Mouse (Mus musculus): Measurements from ENCODE around the gene Rpa1.
A peak's percentile ranks its signal among the peaks of the same experiment; 100 is the strongest.
"Not testable (repeated sequence)": the region's sequence is repeated elsewhere in the genome, so short reads cannot be mapped to it uniquely, and the experiment has no call there.

Rpa1 gene

DNA sequence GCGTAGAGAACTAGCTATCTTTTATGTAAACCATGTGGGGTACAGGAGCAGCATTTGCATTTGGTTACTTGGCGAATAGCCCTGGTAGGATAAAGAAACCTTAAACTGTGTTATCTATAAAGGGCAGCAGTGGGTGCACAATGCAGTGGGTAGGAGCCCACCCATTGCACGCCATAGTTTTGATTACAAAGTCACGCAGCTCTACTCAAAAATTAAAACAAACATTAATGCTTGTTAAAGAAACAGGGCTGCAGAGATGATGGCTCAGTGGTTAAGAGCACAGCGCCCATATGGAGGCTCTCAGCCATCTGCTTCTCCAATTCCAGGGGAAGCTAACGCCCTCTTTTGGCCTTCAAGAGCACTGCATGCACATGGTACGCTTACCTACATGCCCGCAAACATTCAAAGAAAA lies 24.8 kb downstream of the Rpa1 start:
- DNase-seq (ENCODE audit: low spot score in 2 of 2) = peak in 1 of 2 experiments; percentile 38

GRCm38 (mm10) chr11:75319246-75319645 lies 28.9 kb downstream of the Rpa1 start:
- no peak for DNase-seq (ENCODE audit: low spot score in 2 of 2)

DNA sequence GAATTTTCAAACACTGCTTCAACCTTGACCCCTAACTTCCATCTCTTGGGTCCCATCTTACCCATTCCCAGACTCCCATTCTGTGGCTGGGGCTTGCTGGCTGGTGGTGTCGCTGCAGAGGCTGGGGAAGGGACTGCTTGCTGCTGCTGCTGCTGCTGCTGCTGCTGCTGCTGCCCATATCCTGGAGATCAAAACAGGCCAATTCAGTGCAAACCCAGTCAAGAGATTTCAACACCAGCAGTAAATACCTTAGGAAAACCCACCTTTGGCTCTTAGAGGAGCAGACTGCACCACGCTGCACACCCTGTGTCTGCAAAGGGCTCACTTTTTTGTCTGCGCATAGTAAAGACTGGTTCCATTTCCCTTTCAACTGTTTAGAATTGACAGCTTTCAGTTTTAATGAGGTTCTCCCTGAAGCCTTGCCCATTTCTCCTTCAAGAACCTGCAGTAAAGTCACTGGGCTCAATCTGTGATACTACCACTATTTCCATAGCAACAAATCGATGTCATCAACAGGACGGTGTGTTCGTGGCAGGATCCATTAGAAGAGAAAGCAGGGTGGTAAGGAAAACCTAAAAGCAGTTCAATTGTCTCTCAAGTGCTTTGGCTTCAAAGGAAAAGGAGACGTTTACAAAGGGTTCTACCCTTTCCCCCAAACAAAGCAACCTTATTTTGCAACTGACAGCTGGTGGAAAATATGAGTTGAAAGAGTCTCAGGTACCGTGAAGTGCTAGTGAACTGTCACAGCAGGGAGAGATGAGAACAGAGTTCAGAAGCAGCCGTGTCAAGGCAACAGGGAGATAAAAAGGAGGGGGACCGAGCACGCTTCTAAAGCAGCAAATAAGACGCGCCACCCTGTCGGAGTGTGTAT lies 29.5 kb downstream of the Rpa1 start:
- DNase-seq (ENCODE audit: low spot score in 2 of 2) = no peak

- no peak for DNase-seq (ENCODE audit: low spot score in 2 of 2)
Measured at GRCm38 (mm10) chr11:75313834-75314233, 34.3 kb downstream of the Rpa1 start.

DNA sequence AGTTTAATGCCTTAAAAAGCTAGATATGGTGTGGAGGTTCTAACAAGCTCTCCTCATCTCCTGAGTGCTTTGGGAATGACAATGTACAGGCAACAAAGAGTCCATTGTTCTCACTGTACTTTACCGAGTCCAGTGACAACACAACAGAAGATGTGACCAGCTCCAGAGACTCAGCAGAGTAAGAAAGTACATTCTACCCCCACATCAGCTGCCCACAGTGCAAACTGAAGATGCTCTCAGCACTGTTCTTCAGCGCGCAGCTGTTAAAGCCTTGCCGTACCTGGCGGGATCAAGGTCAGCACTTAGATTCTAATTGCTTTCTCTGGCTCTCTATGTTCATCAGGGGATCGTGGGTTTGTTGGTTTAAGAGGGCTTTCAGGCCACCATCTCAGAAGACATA lies 36.4 kb downstream of the Rpa1 start:
- DNase-seq (ENCODE audit: low spot score in 2 of 2) = no peak

- DNase-seq (ENCODE audit: low spot score in 2 of 2) = no peak
Measured at GRCm38 (mm10) chr11:75310813-75311212, 37.3 kb downstream of the Rpa1 start.

GRCm38 (mm10) chr11:75308650-75309049 lies 39.5 kb downstream of the Rpa1 start:
- DNase-seq (ENCODE audit: low spot score in 2 of 2) = no peak

DNA sequence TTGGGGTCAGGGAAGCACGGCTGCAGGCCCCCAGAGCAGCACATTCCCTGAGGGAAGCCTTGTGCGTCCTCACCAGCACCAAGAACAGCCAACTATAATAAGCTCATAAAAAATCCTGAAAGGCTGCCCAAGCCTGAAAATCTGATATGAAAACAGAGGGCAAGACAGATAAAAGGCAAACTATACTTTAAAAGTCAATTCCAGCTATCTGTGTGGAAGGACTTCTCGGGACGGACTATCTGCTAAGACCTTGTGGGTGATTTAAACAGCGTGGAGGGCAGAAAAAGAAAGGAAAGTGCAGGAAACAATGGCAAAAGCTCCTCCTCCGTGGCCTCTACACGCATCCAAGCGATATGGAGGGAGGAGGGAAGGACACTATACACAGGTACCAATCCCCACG lies 43.3 kb downstream of the Rpa1 start:
- DNase-seq (ENCODE audit: low spot score in 2 of 2) = no peak

DNA sequence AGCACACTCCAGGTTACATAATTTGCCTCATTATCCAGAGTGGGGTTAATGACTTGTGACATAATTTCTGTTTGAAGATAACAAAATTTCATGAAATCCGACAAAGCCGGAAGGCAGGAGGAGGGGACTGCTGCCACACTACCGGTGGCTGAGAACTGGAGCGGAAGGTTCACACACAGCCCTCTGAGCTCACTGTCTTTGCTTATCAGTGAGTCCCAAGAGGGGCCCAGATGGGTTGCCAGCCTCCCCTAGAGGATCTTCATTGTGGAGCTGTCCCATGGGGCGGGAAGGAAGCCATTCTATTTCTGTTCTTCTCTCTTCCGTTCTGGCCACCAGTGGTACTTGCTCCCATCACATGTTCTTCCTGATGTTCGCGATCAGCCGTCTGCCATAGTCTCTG lies 47.2 kb downstream of the Rpa1 start:
- no peak for DNase-seq (ENCODE audit: low spot score in 2 of 2)

GRCm38 (mm10) chr11:75299786-75300185 lies 48.3 kb downstream of the Rpa1 start:
- DNase-seq (ENCODE audit: low spot score in 2 of 2) = no peak

GRCm38 (mm10) chr11:75298491-75298890 lies 49.6 kb downstream of the Rpa1 start:
- DNase-seq (ENCODE audit: low spot score in 2 of 2) = no peak

DNA sequence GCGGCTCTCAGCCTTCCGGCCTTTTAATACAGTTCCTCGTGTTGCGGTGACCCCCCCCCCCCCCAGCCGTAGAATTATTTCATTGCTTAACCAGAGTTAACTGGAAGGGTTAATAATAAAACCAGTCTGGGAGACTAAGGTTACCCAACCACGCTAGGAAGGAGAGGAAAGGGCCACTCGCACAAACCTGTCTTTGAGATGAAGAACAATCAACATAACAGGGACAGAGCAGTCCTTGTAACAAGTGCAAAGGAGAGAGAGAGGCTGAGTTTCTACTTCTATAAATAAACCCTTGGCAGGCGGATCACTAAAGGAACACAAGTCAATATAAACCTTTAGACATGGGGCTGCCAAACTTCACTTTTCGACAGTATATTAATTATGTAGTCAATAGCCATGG lies 50.5 kb downstream of the Rpa1 start:
- DNase-seq (ENCODE audit: low spot score in 2 of 2) = no peak

DNA sequence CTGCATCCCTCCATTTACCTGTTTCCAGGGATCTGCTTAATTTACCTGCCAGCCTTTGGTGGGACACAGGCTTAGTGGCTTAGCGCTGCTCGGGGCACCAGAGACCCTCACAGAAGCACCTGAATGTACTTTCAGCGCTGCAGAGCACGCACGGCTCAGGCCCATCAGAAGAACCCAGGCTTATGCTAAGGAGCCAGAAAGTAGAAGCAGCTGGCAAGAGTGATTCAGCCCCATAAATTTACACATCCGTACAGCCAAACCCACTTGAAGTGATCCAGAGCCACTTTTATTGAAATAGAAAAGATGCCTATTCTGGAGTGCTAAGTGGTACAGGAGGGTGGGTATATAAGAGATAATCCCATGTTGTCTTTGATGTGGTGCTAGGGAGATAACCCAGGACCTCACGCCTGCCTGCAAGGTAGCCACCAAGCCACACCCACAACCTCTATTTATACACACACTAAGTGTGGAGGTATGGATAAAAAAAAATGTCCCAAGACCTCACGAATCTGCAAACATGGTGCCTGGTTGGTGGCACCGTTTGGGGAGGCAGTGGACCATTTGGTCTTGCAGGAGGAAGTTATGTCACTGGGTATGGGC lies 51.6 kb downstream of the Rpa1 start:
- DNase-seq (ENCODE audit: low spot score in 2 of 2) = no peak

DNA sequence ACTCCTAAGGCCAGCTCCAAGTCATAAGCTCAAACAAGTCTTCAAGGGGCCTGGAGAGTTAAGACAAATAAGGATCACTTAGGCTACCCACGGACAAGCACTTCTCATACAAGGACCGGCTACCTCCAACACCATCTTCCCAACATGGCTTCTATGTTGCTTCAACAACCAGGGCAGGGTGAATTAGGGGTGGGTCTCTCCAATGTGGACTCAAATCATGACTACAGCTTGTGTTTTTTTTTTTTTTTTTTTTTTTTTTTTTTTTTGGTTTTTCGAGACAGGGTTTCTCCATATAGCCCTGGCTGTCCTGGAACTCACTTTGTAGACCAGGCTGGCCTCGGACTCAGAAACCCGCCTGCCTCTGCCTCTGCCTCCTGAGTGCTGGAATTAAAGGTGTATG lies 52.6 kb downstream of the Rpa1 start:
- not testable (repeated sequence) for DNase-seq (ENCODE audit: low spot score in 2 of 2)

DNA sequence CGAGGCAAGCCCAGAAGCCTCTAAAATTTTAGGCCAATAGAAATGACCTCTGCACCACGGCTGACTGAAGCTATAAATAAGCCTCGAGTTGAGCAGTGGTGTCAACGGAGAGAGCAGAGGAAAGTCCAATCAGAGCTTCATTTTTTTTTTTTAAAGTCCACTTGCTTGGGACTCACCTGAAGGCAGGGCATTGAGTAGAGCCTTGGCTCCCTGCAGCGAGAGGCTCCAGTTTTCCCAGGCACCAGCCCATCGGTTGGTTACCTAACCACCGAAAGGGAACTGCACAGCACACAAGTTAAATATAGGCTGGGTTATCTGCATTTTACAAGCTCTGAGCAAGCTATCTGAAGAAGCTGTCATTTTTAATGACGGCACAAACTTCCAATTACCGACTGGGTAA lies 53.3 kb downstream of the Rpa1 start:
- no peak for DNase-seq (ENCODE audit: low spot score in 2 of 2)

- DNase-seq (ENCODE audit: low spot score in 2 of 2) = no peak
Measured at GRCm38 (mm10) chr11:75293852-75294361, 54.2 kb downstream of the Rpa1 start.

DNA sequence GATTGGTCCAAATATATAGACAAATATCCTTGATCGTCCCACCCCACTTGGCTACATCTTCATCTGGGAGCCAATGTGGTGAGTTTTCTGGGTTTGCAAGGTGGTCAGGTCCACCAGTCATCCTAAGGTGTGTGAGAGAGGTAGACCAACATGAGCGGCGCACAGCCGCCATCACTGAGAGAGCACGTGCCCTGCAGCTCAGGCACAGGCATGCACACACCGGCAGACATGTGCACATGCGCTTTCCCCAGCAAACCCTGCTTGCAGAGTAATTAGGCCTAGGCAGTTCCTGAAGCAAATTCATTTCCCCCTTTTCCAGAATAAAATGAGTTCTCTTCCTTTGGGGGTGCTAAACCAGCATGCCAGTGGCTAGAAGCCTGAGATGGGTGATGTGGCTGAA lies 55.8 kb downstream of the Rpa1 start:
- no peak for DNase-seq (ENCODE audit: low spot score in 2 of 2)

DNA sequence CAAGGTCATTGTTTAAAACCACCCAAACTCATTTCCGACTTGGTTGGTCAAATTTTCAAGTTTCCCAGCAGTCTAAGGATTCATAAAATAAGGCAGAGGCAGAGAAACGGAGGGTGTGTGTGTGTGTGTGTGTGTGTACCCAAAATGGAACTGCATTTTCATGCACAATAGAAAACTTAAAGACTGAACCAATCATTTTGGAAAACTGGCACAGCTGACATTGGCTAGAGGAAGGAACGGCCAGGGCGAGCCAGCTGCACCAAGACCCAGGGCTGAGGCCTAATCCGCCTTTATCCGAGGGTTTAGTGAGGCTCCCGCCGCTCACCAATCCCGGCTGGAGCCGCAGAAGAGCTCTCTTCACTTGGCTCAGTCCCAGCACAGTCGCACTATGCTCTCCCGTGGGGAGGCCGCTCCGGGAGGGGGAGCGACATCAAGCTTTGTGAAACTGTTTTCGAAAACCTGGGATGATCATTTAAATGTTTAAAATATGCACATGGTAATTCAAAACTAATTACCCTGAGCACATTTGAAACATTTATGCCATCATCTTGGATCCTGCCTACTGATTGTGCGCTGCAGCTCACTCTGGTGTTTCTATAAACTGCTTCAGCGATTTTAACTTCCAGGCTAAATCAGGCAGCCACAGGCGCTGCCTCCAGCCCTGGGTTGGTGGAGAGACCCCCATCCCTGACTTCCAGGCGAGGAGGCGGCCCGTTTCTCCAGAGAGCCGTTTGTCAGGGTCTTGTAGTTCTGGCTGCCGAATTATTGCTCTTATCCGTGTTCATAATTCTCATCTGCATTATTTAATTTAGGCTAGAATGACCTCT lies 56.5 kb downstream of the Rpa1 start:
- DNase-seq (ENCODE audit: low spot score in 2 of 2) = no peak

GRCm38 (mm10) chr11:75290566-75291271 lies 57.4 kb downstream of the Rpa1 start:
- DNase-seq (ENCODE audit: low spot score in 2 of 2) = peak; percentile 82 to 86

DNA sequence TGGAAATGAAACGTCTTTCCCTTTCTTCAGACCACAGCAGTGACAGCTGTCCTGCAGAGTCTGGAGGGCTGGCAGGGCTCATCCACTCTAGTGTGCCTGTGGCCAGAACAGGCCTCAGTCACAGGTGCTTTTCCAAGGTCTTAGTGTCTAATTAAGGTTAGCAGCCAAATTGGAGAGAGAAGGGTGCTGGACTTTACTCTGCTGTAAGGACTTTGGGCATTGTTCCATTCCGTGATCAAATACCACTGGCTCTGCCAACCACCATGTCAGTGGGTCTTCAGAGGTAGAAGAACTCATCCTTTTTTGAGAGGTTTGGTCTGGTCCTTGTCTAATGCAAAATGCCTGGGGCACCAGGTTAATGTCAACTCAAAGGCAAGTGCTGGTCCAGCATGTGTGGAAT lies 59.0 kb downstream of the Rpa1 start:
- DNase-seq (ENCODE audit: low spot score in 2 of 2) = no peak

GRCm38 (mm10) chr11:75288517-75288916 lies 59.6 kb downstream of the Rpa1 start:
- DNase-seq (ENCODE audit: low spot score in 2 of 2) = no peak

- no peak for DNase-seq (ENCODE audit: low spot score in 2 of 2)
Measured at GRCm38 (mm10) chr11:75287940-75288339, 60.2 kb downstream of the Rpa1 start.

Data from spleen, postnatal 10 days (tissue).